Mouse (Mus musculus) cerebral cortex, adult 2 months (tissue): Measurements from ENCODE around the gene Gramd1a.

Source experiments
- WGBS: fragments of 180-500 bp; shearing (Covaris S2); methylation state at CpG from one replicate; pipeline ENCODE4 v1.1.7; 2018; 5-methylcytosine and 5-hydroxymethylcytosine counted together

Gramd1a gene

GRCm38 (mm10) chr7:31123697-31124096 lies 32.0 kb downstream of the Gramd1a start:
- 55% methylated on average over 3 of the region's 3 CpGs for WGBS

GRCm38 (mm10) chr7:31122641-31123631 lies 32.8 kb downstream of the Gramd1a start:
- 64% methylated on average over 16 of the region's 16 CpGs for WGBS

GRCm38 (mm10) chr7:31119556-31119955 lies 36.1 kb downstream of the Gramd1a start:
- WGBS, result 83% methylated on average over 5 of the region's 5 CpGs

GRCm38 (mm10) chr7:31118486-31118885 lies 37.2 kb downstream of the Gramd1a start:
- 25% methylated on average over 7 of the region's 7 CpGs for whole genome bisulfite sequencing

- WGBS, result 59% methylated on average over 11 of the region's 11 CpGs
Measured at GRCm38 (mm10) chr7:31117465-31117864, 38.2 kb downstream of the Gramd1a start.

GRCm38 (mm10) chr7:31116721-31117145 lies 39.0 kb downstream of the Gramd1a start:
- 55% methylated on average over 16 of the region's 16 CpGs for WGBS

GRCm38 (mm10) chr7:31115587-31116043 lies 40.1 kb downstream of the Gramd1a start:
- WGBS, result 54% methylated on average over 17 of the region's 17 CpGs

GRCm38 (mm10) chr7:31115182-31115581 lies 40.5 kb downstream of the Gramd1a start, which contains the start of gene Hpn:
TSS of gene Hpn (minus strand) at chr7:31115290.
- 51% methylated on average over 15 of the region's 15 CpGs for WGBS

- 78% methylated on average over 10 of the region's 10 CpGs for WGBS
Measured at GRCm38 (mm10) chr7:31114646-31115045, 41.0 kb downstream of the Gramd1a start.

GRCm38 (mm10) chr7:31113800-31114199 lies 41.9 kb downstream of the Gramd1a start:
- WGBS, result 94% methylated on average over 6 of the region's 6 CpGs

GRCm38 (mm10) chr7:31112036-31112435 lies 43.7 kb downstream of the Gramd1a start:
- 63% methylated on average over 4 of the region's 4 CpGs for WGBS

- WGBS, result 79% methylated on average over 15 of the region's 15 CpGs
Measured at GRCm38 (mm10) chr7:31110861-31111385, 44.8 kb downstream of the Gramd1a start.

GRCm38 (mm10) chr7:31109796-31110195 lies 45.9 kb downstream of the Gramd1a start:
- WGBS, result 89% methylated on average over 5 of the region's 5 CpGs

GRCm38 (mm10) chr7:31109091-31109490 lies 46.6 kb downstream of the Gramd1a start:
- 38% methylated on average over 7 of the region's 7 CpGs for WGBS

- 93% methylated on average over 11 of the region's 11 CpGs for WGBS
Measured at GRCm38 (mm10) chr7:31107781-31108180, 47.9 kb downstream of the Gramd1a start.

- 62% methylated on average over 3 of the region's 3 CpGs for WGBS
Measured at GRCm38 (mm10) chr7:31106166-31106565, 49.5 kb downstream of the Gramd1a start.

- WGBS, result 37% methylated on average over 15 of the region's 15 CpGs
Measured at GRCm38 (mm10) chr7:31105061-31105768, 50.5 kb downstream of the Gramd1a start.

- WGBS, result 66% methylated on average over 14 of the region's 14 CpGs
Measured at GRCm38 (mm10) chr7:31100786-31101185, 54.9 kb downstream of the Gramd1a start.

GRCm38 (mm10) chr7:31099612-31099982 lies 56.1 kb downstream of the Gramd1a start:
- 90% methylated on average over 6 of the region's 6 CpGs for WGBS

GRCm38 (mm10) chr7:31098697-31099611 lies 56.7 kb downstream of the Gramd1a start:
- 82% methylated on average over 22 of the region's 22 CpGs for WGBS
